8 mouse cellular contexts compared by ENCODE assay signal in the genomic region with DNA sequence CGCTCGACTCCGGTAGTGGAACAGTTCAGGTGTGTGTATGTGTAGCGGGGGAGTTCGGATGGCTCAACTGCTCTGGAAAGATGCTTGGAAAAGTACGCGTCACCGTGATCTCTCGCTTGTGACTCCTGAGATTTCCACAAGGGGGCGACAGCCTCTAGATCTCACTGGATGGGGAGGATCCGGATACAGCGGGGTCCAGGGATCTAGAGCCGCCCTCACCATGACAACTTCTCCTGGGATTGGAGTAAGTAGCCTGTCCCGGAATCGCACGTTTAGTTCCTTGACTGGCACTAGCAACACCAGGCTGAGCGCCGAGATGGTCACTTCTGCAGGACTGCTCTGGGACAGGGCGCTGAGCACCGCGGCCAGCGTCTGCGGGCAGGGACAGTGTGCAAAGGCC. TPM values are rescaled to one million over a fixed set of nuclear protein-coding genes. Genes with fewer than 3 reads are reported as not detected.
DNase-seq lines count a peak whose midpoint lies in the region.

No protein-coding gene starts in this region.

- H3K27ac ChIP-seq in hindbrain, embryonic 10.5 days: no peak overlapping the region

- peak; percentile 79 for DNase-seq in layer of hippocampus, adult 11-12 months (ENCODE audit: low spot score)
- DNase-seq in layer of hippocampus, adult 9-10 months (ENCODE audit: low spot score): no peak
- peak; percentile 78 for DNase-seq in cerebellum, adult 9-11 months
- peak; percentile 88 for DNase-seq in forelimb bud, embryonic 11.5 days (ENCODE audit: low read depth, low spot score)
- DNase-seq in hindbrain, embryonic 10.5 days (ENCODE audit: low spot score): peak; percentile 89
- DNase-seq in layer of hippocampus, postnatal 14 days (ENCODE audit: low spot score in 2 of 2): peak; percentile 78 to 81
- DNase-seq in lung, postnatal 14 days: peak; percentile 82
- DNase-seq in retina, postnatal 7 days (ENCODE audit: low read depth, low spot score): peak; percentile 81

- peaks cover 45% of the 10 kb centered on the region for H3K4me1 ChIP-seq in hindbrain, embryonic 10.5 days (replicated peaks)

- H3K9me3 ChIP-seq in hindbrain, embryonic 10.5 days: no peaks in the 10 kb centered on the region

- H3K36me3 ChIP-seq in hindbrain, embryonic 10.5 days: 0 out of 2 replicates have a peak, but pooled peaks cover 3% of the 10 kb centered on the region

- peaks cover 82% of the 10 kb centered on the region for H3K27me3 ChIP-seq in hindbrain, embryonic 10.5 days (ENCODE audit: insufficient read depth, poor library complexity, severe bottlenecking)

- 1% methylated on average over 23 of the region's 23 CpGs for WGBS in hindbrain, embryonic 10.5 days

- H3K4me3 ChIP-seq in hindbrain, embryonic 10.5 days: peak overlapping the region; percentile 48

RNA-seq across cellular contexts. Expression of a gene that starts 2.7 kb away (rescaled TPM):
- 1.6 and 2.1 TPM in 2 replicates for polyA plus RNA-seq in hindbrain, embryonic 10.5 days (2016; fragmentation: Nextera tagmentation; extraction: Ambion mirVana)
- total RNA-seq in layer of hippocampus, postnatal 14 days (2021): 1 to 10 TPM; 4.6 to 5.9 TPM

RNA-seq across cellular contexts. Expression of a gene that starts 12.2 kb away (rescaled TPM):
- polyA plus RNA-seq in hindbrain, embryonic 10.5 days (2016; fragmentation: Nextera tagmentation; extraction: Ambion mirVana): 29.8 and 33.5 TPM in 2 replicates
- 100 to 1,000 TPM; 196 to 200 TPM for total RNA-seq in layer of hippocampus, postnatal 14 days (2021)

RNA-seq across cellular contexts. Expression of a gene that starts 12.7 kb away (rescaled TPM):
- polyA plus RNA-seq in hindbrain, embryonic 10.5 days (2016; fragmentation: Nextera tagmentation; extraction: Ambion mirVana): 4.4 and 12.7 TPM in 2 replicates
- 100 to 1,000 TPM; 108 to 110 TPM for total RNA-seq in layer of hippocampus, postnatal 14 days (2021)

RNA-seq across cellular contexts. Expression of a gene that starts 17.8 kb away (rescaled TPM):
- 110 and 151 TPM in 2 replicates for polyA plus RNA-seq in hindbrain, embryonic 10.5 days (2016; fragmentation: Nextera tagmentation; extraction: Ambion mirVana)
- 100 to 1,000 TPM; 200 to 207 TPM for total RNA-seq in layer of hippocampus, postnatal 14 days (2021)

RNA-seq across cellular contexts. Expression of a gene that starts 33.7 kb away (rescaled TPM):
- polyA plus RNA-seq in hindbrain, embryonic 10.5 days (2016; fragmentation: Nextera tagmentation; extraction: Ambion mirVana): 17.9 and 21.9 TPM in 2 replicates
- total RNA-seq in layer of hippocampus, postnatal 14 days (2021): 10 to 100 TPM; 65.7 to 69.2 TPM
